Mouse (Mus musculus) kidney, postnatal 36 days (tissue): ENCODE measurements around the gene Dbp.
A peak's percentile ranks its signal among the peaks of the same experiment; 100 is the strongest.
"Not testable (repeated sequence)": the region's sequence is repeated elsewhere in the genome, so short reads cannot be mapped to it uniquely, and the experiment has no call there.

Source experiments
- DNase-seq, 2 experiments: peaks; one replicate each; pipeline ENCODE4 v3.0.0; 2021 to 2022; ENCODE audit warnings: mixed read lengths in 2 of 2

The Dbp gene

DNA sequence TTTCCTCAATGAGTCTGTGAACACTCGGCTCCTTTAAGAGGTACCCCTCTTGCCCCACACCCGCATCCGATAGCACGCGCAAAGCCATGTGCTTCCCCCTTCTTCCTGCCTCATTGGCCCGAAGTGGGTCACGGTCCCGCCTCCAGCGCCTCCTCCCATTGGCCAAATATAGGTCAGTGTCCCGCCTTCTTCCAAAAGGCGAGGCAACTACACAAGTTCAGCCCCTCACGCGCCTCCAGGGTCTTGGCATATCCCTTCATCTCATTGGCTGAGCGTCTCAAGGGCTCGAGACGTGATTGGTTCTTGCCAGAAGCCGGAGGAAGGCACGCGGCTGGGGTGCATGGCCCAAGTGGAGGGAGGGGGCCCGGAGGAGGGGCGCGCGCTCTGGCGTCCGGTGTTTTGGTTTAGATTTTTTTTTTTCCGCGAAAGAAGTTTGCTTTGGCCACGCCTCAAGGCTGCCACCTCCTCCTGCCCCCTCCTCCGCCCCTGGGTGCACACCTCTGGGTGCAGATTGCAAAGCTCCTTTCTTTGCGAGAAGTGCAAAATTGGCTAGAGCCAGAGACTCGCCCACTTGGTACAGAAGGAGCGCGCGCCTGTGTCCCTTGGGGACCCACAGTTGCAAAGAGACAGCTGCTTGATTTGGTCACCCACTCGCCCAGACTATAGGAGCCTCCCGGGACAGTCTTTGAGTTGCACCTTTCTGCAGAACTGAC lies at the start of gene Dbp:
Gene Dbp (plus strand): TSS at position 359 of the 713 bp plus-strand sequence.
- peak; percentile 98 to 100 for DNase-seq

GRCm38 (mm10) chr7:45660746-45661478 lies 44.0 kb upstream of the Dbp start:
- no peak for DNase-seq

- not testable (repeated sequence) for DNase-seq
Measured at GRCm38 (mm10) chr7:45661702-45662101, 43.2 kb upstream of the Dbp start.

DNA sequence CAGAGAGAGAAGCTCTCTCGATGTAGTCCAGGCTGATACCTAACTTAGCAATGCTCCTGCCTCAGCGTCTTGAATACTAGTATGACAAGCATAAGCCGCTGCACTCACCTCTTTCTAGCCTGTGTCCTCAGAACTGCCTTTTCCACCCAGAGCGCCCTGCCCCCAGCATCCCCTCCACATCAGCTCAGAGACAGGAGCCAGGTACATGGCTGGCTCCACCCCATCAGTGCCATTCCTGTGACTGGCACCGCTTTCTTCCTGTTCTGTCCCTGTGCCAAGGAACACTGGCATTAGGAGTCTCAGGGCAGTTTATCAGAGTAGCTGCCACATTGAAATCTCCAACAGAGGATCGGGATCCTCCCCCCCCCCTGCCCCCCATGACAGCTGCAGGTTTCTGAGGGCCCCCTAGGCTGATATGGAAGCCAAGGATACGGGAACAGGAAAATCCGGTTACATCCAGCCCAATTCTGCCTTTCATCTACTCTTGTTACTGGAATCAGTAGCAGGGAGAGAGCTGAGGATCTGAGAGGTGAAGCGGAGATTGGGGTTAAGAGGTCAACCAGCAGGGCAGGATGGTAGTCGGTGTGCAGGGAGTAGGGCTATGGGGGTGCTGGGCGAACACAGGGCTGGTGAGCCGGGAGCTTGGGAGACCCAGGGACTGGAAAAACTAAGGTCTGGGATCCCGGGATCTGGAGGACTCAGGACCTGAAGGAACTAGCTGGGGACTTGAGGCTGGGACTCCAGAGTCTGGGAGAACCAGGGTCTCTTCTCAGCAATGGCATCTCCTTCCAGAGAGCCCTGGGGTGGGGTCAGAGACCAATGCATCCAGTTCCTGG lies 39.4 kb upstream of the Dbp start:
- DNase-seq: no peak

DNA sequence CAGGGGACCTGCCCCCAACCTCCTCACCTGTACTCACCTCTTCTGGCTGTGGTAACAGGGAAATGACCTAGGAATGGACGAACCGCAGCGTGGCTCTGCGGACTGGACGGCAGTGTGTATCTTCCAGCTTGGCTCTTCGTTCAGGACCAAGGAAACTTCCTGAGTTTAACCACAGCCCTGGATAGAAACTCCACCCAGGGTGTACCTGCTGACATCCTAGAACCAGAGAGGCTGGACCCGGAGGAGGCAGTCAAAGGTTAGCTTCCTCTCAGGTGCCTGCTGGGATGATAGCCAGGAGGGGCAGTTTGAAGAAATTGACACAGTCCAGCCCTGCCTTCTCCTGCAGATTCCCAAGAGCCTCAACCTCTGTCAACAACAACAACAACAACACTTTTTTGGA lies 38.7 kb upstream of the Dbp start, which contains the start of gene Fut2:
Gene Fut2 (minus strand): TSS at position 234 of the 400 bp plus-strand sequence.
- no peak for DNase-seq

- no peak for DNase-seq
Measured at GRCm38 (mm10) chr7:45667761-45668160, 37.1 kb upstream of the Dbp start.

DNA sequence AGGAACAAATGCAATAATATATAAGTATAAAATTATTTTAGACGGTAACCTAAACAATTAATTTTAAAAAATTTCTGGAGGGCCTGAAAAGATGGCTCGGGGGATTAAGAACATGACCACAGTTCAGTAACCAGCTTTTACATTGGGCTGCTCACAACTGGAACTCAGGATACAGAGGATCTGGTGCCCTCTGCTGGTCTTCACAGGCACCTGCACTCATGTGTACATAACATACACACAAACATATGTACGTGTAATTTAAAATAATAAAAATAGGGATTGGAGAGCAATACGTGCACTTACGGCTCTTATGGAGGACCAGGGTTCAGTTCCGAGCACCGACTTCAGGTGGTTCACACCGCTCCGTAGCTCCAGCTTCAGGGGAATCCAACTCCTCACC lies 36.0 kb upstream of the Dbp start:
- no peak for DNase-seq

GRCm38 (mm10) chr7:45677627-45678295 lies 27.1 kb upstream of the Dbp start:
- no peak for DNase-seq

- no peak for DNase-seq
Measured at GRCm38 (mm10) chr7:45678513-45678912, 26.4 kb upstream of the Dbp start.

DNA sequence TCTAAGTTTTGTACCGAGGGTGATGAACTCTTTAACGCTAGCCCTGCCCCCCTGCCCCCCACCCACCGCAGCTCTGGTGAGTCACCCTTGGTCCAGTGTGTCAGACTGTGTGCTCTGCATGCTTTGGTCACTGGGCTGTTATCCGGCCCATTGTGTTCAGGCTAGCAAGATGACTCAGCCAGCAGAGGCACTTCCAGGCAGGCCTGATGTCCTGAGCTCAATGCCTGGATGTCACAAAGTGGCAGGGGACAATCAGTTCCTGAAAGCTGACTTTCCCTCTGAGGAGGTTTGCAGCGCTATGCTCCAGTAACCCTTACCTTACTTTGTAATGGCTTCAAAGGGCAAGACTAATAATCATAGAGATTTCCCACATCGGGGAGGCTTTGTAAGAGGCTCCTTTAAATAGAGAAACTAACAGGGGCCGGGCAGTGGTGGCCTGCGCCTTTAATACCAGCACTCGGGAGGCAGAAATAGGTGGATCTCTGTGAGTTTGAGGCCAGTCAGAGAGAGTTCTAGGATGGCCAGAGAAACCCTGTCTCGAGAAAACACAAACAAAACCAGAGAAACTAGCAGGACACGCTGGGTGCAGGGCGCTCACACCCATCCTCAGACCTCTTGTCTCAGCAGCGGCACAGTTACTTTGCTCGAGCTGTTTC lies 24.8 kb upstream of the Dbp start:
- peak; percentile 42 to 57 for DNase-seq

DNA sequence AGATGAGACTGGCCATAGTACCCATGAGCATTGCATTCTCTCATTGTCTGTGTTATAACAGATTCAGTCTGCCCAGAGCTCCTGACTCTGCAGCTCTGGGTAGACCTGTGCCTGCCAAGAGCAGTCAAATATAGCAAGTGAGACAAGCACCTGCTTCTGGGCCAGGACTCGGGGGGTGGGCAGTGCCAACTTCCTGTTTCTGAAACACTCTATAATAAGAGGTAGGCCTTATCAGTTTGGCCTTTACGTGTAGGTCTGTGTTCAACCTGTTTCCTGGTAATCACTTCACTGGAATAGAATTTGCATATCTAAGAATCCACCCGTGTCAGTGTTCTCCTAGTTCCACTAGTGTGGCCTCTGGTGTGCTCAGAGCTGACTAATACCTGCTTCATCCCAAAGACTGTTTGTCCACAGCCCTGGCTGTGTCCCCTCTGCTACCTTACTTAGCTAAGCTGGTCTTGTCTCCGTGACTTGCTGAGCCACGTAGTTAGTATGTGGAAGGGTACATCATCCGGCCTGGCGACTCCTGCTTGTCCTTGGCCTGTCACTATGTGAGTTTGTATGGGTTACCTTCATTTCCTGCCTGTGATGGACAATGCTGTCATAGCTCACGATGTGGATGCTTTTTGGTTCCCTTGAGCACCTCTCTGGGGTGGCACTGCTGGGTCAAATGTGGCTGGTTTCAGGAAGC lies 23.7 kb upstream of the Dbp start:
- no peak for DNase-seq

- peak; percentile 89 to 96 for DNase-seq
Measured at GRCm38 (mm10) chr7:45682144-45683126, 22.5 kb upstream of the Dbp start.

GRCm38 (mm10) chr7:45683396-45684050 lies 21.4 kb upstream of the Dbp start, which contains the start of gene Ntn5:
TSS of gene Ntn5 (plus strand) at chr7:45684022.
- no peak for DNase-seq

DNA sequence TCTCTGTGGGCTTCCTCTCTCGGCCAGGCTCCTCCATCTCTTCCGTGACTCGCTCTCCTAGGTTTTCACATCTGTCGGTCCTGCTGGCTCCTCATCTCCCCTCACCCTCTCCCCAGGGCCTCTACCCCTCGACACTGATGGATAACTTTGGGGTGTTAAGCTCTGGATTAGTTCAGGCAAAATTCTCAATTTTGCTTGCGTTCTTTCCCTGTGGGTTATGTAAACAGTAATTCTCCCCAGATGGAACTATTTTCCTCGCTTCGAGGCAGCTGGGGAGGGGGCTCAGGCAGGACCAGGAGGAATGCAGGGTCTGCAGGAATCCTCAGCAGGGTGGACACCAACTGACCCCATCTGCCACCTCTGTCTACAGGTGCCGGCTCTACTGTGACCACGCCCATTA lies 19.1 kb upstream of the Dbp start:
- no peak for DNase-seq

DNA sequence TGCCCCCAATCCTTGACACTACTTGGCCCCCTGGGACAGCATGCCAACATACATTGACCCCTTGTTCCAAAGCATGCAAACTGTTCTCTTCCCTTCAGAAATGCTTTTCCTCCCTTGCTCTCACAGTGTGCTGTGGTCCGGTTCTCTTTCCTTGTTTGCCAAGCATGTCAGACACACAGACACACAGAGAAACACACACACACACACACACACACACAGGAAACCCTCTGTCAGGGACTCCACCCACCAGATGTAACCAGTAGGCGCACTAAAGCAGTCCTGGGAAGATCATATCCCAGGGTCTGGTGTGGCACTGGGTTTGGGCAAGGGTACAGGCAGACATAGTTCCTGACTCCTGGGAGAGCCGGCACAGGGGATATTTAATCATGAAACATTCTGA lies 18.0 kb upstream of the Dbp start:
- peak in 1 of 2 experiments; percentile 42 for DNase-seq

DNA sequence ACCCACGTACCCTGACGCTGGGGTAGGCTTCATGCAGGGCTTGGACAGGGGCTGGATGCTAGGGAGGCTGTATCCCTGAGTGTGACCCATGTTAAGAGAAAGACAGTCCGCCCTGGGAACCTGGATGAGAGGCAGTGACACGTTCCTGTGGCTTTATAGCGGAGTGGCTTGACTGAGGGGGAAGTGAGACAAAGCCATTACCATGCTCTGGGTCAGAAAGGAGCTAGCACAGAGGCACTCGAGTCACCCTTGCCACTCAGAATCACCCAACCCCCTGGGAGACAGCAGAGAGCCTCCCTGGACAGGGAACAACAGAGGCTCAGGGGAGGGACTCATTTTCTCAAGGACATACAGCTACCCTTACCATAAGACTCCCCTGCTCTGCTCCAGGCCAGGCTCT lies 15.8 kb upstream of the Dbp start:
- no peak for DNase-seq

DNA sequence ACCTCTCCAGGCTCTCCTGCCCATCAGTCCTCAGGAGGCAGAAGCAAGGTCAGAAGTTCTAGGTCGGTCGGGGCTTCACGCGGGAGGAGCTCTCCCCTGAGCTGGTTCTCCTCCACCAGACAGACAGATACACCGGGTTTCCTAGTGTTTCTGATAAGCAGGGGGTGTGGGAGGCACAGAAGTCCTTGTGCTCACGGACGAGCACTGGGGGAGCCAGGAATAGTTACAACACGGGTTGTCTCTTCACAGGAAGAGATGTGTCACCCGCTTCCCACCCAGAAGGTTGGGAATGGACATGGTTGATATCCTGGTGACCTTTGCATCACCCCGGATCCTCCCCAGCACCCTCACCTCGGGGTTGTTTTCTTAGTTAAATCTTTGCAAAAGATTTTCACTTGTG lies 15.1 kb upstream of the Dbp start:
- peak; percentile 30 to 57 for DNase-seq

DNA sequence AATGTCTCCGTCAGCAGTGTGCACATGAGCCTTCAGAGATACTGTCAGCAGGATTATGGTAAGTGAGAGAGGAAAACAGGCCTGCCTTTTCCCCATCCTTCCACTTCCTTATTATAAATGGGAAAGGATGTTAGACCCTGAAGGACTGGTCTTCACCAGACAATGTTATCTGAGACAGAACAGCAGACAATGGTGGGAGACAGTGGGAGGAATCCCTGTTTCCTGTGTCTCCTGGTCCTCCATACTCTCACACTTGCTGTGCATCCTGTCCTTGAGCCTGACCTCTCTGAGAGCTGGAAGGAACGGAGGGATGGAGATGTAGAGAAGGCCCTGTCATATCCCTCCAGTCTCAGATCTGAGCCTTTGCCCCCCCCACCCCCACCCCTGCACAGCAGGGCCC lies 12.5 kb upstream of the Dbp start:
- DNase-seq: no peak

- no peak for DNase-seq
Measured at GRCm38 (mm10) chr7:45693921-45694591, 10.8 kb upstream of the Dbp start, which contains the start of gene Sec1. TSS of gene Sec1 (minus strand) at chr7:45694402.
